Comparison of ENCODE assay signal across 10 mouse cellular contexts in the genomic region with DNA sequence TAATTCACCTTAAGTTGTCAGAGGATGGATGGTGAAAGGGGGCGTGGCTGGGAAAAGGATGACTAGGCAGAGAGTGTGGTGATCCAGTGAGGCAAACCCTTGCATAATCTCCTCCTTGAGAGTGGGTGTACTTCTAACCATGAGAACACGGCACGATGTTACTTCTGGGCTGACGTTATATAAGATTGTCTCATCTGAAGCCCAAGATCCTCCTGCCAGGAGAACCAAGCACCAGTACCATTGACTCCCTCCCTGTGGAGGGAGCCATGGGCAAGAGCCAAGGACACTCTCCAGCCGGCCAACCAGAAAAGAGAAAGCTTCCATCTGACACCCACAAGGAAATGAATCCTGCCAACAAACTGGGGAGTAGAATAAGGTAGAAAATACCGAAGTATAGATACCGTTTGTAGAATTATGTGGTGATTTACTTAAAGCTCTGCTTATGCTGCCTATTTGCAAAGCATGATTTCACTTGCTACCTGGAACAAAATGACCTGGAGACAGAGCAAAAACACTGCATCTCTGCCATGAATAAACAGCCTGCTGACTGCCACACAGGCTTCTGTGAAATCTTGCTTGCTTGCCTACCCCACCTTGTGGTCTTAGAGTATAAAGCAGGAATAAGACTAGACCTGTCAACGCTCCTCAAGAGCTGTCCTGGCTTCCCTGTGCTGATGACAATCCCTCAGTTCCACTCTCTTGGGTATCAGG. TPM values are rescaled to one million over a fixed set of nuclear protein-coding genes. Genes with fewer than 3 reads are reported as not detected.
A peak's percentile ranks its signal among the peaks of the same experiment; 100 is the strongest.
DNase-seq lines count a peak whose midpoint lies in the region; ATAC-seq and TF ChIP-seq lines count a peak whose summit lies in the region.
"Had no signal": no experiment of that assay in that cellular context is flagged by ENCODE, and none has a peak within 500 bp of the region (broad histone marks: within the 10 kb centered on the region; RNA-seq: fewer than 3 reads in every experiment).

No protein-coding gene starts in this region.

- no peak for ATAC-seq in CD4-positive, CD25-positive, alpha-beta regulatory T cell, adult 4 months
- ATAC-seq in neural tube, embryonic 11.5 days (ENCODE audit: insufficient read depth, low FRiP score, low TSS enrichment), result no peak
- peak; percentile 66; the same call in 1 of the 2 replicates for ATAC-seq in hindbrain, embryonic 15.5 days (ENCODE audit: low FRiP score, low read depth)

- no peak for TF ChIP-seq POLR2A in thymus, adult 2 months (IDR thresholded peaks at IDR 0.05; ENCODE audit: control insufficient read depth, extremely low read depth, insufficient read depth, low read length, poor library complexity)

- no peaks in the 10 kb centered on the region for H3K36me3 ChIP-seq in neural tube, embryonic 11.5 days (ENCODE audit: control insufficient read depth, insufficient read depth, low read length)
- no peaks in the 10 kb centered on the region for H3K36me3 ChIP-seq in hindbrain, embryonic 15.5 days
- no peaks in the 10 kb centered on the region for H3K36me3 ChIP-seq in thymus, adult 2 months (ENCODE audit: control insufficient read depth, insufficient read depth, low read length)

- H3K27me3 ChIP-seq in neural tube, embryonic 11.5 days (ENCODE audit: control insufficient read depth, insufficient read depth, low read length), result no peaks in the 10 kb centered on the region
- 0 out of 2 replicates have a peak, but pooled peaks cover 3% of the 10 kb centered on the region for H3K27me3 ChIP-seq in hindbrain, embryonic 15.5 days
- H3K27me3 ChIP-seq in thymus, adult 2 months (ENCODE audit: control insufficient read depth, insufficient read depth, low read length), result no peaks in the 10 kb centered on the region

- no peak overlapping the region for H3K4me2 ChIP-seq in neural tube, embryonic 11.5 days (ENCODE audit: low read depth)
- 0 out of 2 replicates have a peak overlapping the region, but pooled peaks have one; percentile 1 for H3K4me2 ChIP-seq in hindbrain, embryonic 15.5 days

- peak; percentile 40 for DNase-seq in CD4-positive, CD25-positive, alpha-beta regulatory T cell, adult 2 months (ENCODE audit: low read depth, low spot score)
- peak; percentile 20 for DNase-seq in neural tube, embryonic 11.5 days (ENCODE audit: low spot score)
- no peak for DNase-seq in neural tube, embryonic 10.5 days (ENCODE audit: extremely low spot score, low spot score)
- DNase-seq in left cerebral cortex, adult 9 months (ENCODE audit: low spot score in 2 of 2), result peak; percentile 75 to 76
- DNase-seq in naive thymus-derived CD4-positive, alpha-beta T cell, adult 2 months (ENCODE audit: low read depth), result peak; percentile 36
- DNase-seq in thymus, adult 2 months, result no peak

- no peak overlapping the region for H3K9ac ChIP-seq in neural tube, embryonic 11.5 days (ENCODE audit: low read length)
- H3K9ac ChIP-seq in hindbrain, embryonic 15.5 days, result peak overlapping the region; percentile 17; the same call in 1 of the 2 replicates

- no peak overlapping the region for H3K4me3 ChIP-seq in neural tube, embryonic 11.5 days (ENCODE audit: low read depth, low read length)
- H3K4me3 ChIP-seq in hindbrain, embryonic 15.5 days, result no peak overlapping the region
- H3K4me3 ChIP-seq in thymus, adult 2 months (ENCODE audit: control insufficient read depth, insufficient read depth, low read length), result no peak overlapping the region

- H3K9me3 ChIP-seq in neural tube, embryonic 11.5 days (ENCODE audit: control insufficient read depth, low read length), result no peaks in the 10 kb centered on the region
- H3K9me3 ChIP-seq in hindbrain, embryonic 15.5 days, result no peaks in the 10 kb centered on the region

- no peak for TF ChIP-seq CTCF in thymus, adult 2 months (IDR thresholded peaks at IDR 0.05; ENCODE audit: borderline replicate concordance, control insufficient read depth, extremely low read depth, insufficient read depth, low read length, poor library complexity)

- no peak overlapping the region for H3K27ac ChIP-seq in neural tube, embryonic 11.5 days (ENCODE audit: low read depth, low read length)
- 0 out of 2 replicates have a peak overlapping the region, but pooled peaks have one; percentile 42 for H3K27ac ChIP-seq in hindbrain, embryonic 15.5 days (replicated peaks)
- H3K27ac ChIP-seq in thymus, adult 2 months (ENCODE audit: control insufficient read depth, insufficient read depth, low read length), result no peak overlapping the region

- 50% methylated on average over 8 of the region's 8 CpGs for WGBS in neural tube, embryonic 11.5 days
- 46% methylated on average over 8 of the region's 8 CpGs for WGBS in hindbrain, embryonic 15.5 days
- 26% methylated on average over 8 of the region's 8 CpGs for WGBS in thymus, adult 2 months

- no peaks in the 10 kb centered on the region for H3K4me1 ChIP-seq in neural tube, embryonic 11.5 days (ENCODE audit: control insufficient read depth, insufficient read depth, low read length)
- H3K4me1 ChIP-seq in hindbrain, embryonic 15.5 days (replicated peaks), result 0 out of 2 replicates have a peak, but pooled peaks cover 4% of the 10 kb centered on the region
- H3K4me1 ChIP-seq in thymus, adult 2 months (replicated peaks; ENCODE audit: control insufficient read depth, insufficient read depth, low read length), result no peaks in the 10 kb centered on the region

RNA-seq across cellular contexts. Expression of a gene that starts 6.3 kb away (rescaled TPM):
- polyA plus RNA-seq in CD4-positive, CD25-positive, alpha-beta regulatory T cell, adult 4 months (2017; shearing (Covaris generic)), result under 1 TPM; 0.20 to 0.46 TPM
- 6.5 and 7.7 TPM in 2 replicates for polyA plus RNA-seq in neural tube, embryonic 11.5 days (2014; fragmentation: Nextera tagmentation; extraction: Ambion mirVana)
- polyA plus RNA-seq in hindbrain, embryonic 15.5 days (2015; fragmentation: Nextera tagmentation; extraction: Ambion mirVana), result 27.1 and 28.3 TPM in 2 replicates
- 0.04 and 0.22 TPM in 2 replicates for polyA plus RNA-seq in thymus, adult 2 months (2012; rRNA removed)

RNA-seq across cellular contexts. Expression of a gene that starts 6.5 kb away (rescaled TPM):
- polyA plus RNA-seq in CD4-positive, CD25-positive, alpha-beta regulatory T cell, adult 4 months (2017; shearing (Covaris generic)), result not detected
- polyA plus RNA-seq in neural tube, embryonic 11.5 days (2014; fragmentation: Nextera tagmentation; extraction: Ambion mirVana), result 0.34 TPM in 1 of 2 replicates, not detected in the other
- 0.25 TPM in 2 replicates for polyA plus RNA-seq in hindbrain, embryonic 15.5 days (2015; fragmentation: Nextera tagmentation; extraction: Ambion mirVana)
- polyA plus RNA-seq in thymus, adult 2 months (2012; rRNA removed), result 12.9 and 15.9 TPM in 2 replicates
- polyA plus RNA-seq: C2C12 had no signal

RNA-seq across cellular contexts. Expression of a gene that starts 17.0 kb away (rescaled TPM):
- not detected for polyA plus RNA-seq in CD4-positive, CD25-positive, alpha-beta regulatory T cell, adult 4 months (2017; shearing (Covaris generic))
- not detected in 2 replicates for polyA plus RNA-seq in neural tube, embryonic 11.5 days (2014; fragmentation: Nextera tagmentation; extraction: Ambion mirVana)
- polyA plus RNA-seq in hindbrain, embryonic 15.5 days (2015; fragmentation: Nextera tagmentation; extraction: Ambion mirVana), result not detected in 2 replicates
- polyA plus RNA-seq in thymus, adult 2 months (2012; rRNA removed), result 2.0 and 3.2 TPM in 2 replicates
- polyA plus RNA-seq: C2C12 had no signal

RNA-seq across cellular contexts. Expression of a gene that starts 19.3 kb away (rescaled TPM):
- polyA plus RNA-seq in CD4-positive, CD25-positive, alpha-beta regulatory T cell, adult 4 months (2017; shearing (Covaris generic)), result not detected
- not detected in 2 replicates for polyA plus RNA-seq in neural tube, embryonic 11.5 days (2014; fragmentation: Nextera tagmentation; extraction: Ambion mirVana)
- not detected in 2 replicates for polyA plus RNA-seq in hindbrain, embryonic 15.5 days (2015; fragmentation: Nextera tagmentation; extraction: Ambion mirVana)
- 0.20 TPM in 1 of 2 replicates, not detected in the other for polyA plus RNA-seq in thymus, adult 2 months (2012; rRNA removed)

RNA-seq across cellular contexts. Expression of a gene that starts 27.8 kb away (rescaled TPM):
- not detected for polyA plus RNA-seq in CD4-positive, CD25-positive, alpha-beta regulatory T cell, adult 4 months (2017; shearing (Covaris generic))
- polyA plus RNA-seq in neural tube, embryonic 11.5 days (2014; fragmentation: Nextera tagmentation; extraction: Ambion mirVana), result not detected in 2 replicates
- polyA plus RNA-seq in hindbrain, embryonic 15.5 days (2015; fragmentation: Nextera tagmentation; extraction: Ambion mirVana), result not detected in 2 replicates
- polyA plus RNA-seq in thymus, adult 2 months (2012; rRNA removed), result not detected in 2 replicates
- polyA plus RNA-seq: C2C12; gonadal fat pad, adult 2 months had no signal

Comparison
In these comparisons a context has a peak if more than half of its experiments do, and no peak if none do; other contexts are left out.
1. DNase-seq: peak in CD4-positive, CD25-positive, alpha-beta regulatory T cell, adult 2 months (single experiment), neural tube, embryonic 11.5 days (single experiment), left cerebral cortex, adult 9 months (2 of 2) and naive thymus-derived CD4-positive, alpha-beta T cell, adult 2 months (single experiment); none in neural tube, embryonic 10.5 days (single experiment) and thymus, adult 2 months (single experiment).